Mouse (Mus musculus) liver (tissue): ENCODE results near the gene Prss27.
A peak's percentile ranks its signal among the peaks of the same experiment; 100 is the strongest.

Source experiments
- DNase-seq: peaks from one replicate; pipeline ENCODE4 v3.0.0-alpha.2; 2020; ENCODE audit warnings: mixed read lengths

The Prss27 gene

GRCm38 (mm10) chr17:24037844-24038243, at the start of gene Prss27:
Gene Prss27, plus strand, starts transcription at chr17:24038144.
- DNase-seq: no peak

- DNase-seq: no peak
These were observed 48.1 kb upstream of the Prss27 start for GRCm38 (mm10) chr17:23989802-23990201.

GRCm38 (mm10) chr17:23992789-23993553, 45.0 kb upstream of the Prss27 start:
- DNase-seq: no peak

- DNase-seq: peak; percentile 90
These were observed 44.1 kb upstream of the Prss27 start for GRCm38 (mm10) chr17:23993559-23994428.

- DNase-seq: no peak
These were observed 43.3 kb upstream of the Prss27 start for GRCm38 (mm10) chr17:23994667-23995066.

GRCm38 (mm10) chr17:23995421-23995820, 42.5 kb upstream of the Prss27 start:
- no peak for DNase-seq

GRCm38 (mm10) chr17:23997901-23998300, 40.0 kb upstream of the Prss27 start, which contains the start of gene Prss22:
Gene Prss22, minus strand, starts transcription at chr17:23998100.
- DNase-seq: no peak

GRCm38 (mm10) chr17:23998383-23998782, 39.6 kb upstream of the Prss27 start:
- no peak for DNase-seq

GRCm38 (mm10) chr17:24000404-24000803, 37.5 kb upstream of the Prss27 start:
- DNase-seq: no peak

GRCm38 (mm10) chr17:24004071-24004665, 33.8 kb upstream of the Prss27 start:
- no peak for DNase-seq

GRCm38 (mm10) chr17:24005049-24005448, 32.9 kb upstream of the Prss27 start:
- no peak for DNase-seq

- DNase-seq: no peak
These were observed 31.0 kb upstream of the Prss27 start for GRCm38 (mm10) chr17:24006930-24007329.

GRCm38 (mm10) chr17:24007391-24007790, 30.6 kb upstream of the Prss27 start:
- no peak for DNase-seq

- no peak for DNase-seq
These were observed 29.8 kb upstream of the Prss27 start for GRCm38 (mm10) chr17:24008105-24008504.

- no peak for DNase-seq
These were observed 28.3 kb upstream of the Prss27 start for GRCm38 (mm10) chr17:24009617-24010016.

- no peak for DNase-seq
These were observed 25.0 kb upstream of the Prss27 start for GRCm38 (mm10) chr17:24012921-24013320.

GRCm38 (mm10) chr17:24014433-24014965, 23.4 kb upstream of the Prss27 start:
- DNase-seq: no peak

- no peak for DNase-seq
These were observed 22.2 kb upstream of the Prss27 start for GRCm38 (mm10) chr17:24015727-24016126.

- no peak for DNase-seq
These were observed 17.2 kb upstream of the Prss27 start for GRCm38 (mm10) chr17:24020696-24021095.

GRCm38 (mm10) chr17:24021375-24022199, 16.4 kb upstream of the Prss27 start:
- DNase-seq: no peak

GRCm38 (mm10) chr17:24029477-24029876, 8.5 kb upstream of the Prss27 start:
- DNase-seq: no peak

- DNase-seq: no peak
These were observed 7.4 kb upstream of the Prss27 start for GRCm38 (mm10) chr17:24030551-24030950.
